In the genomic region with DNA sequence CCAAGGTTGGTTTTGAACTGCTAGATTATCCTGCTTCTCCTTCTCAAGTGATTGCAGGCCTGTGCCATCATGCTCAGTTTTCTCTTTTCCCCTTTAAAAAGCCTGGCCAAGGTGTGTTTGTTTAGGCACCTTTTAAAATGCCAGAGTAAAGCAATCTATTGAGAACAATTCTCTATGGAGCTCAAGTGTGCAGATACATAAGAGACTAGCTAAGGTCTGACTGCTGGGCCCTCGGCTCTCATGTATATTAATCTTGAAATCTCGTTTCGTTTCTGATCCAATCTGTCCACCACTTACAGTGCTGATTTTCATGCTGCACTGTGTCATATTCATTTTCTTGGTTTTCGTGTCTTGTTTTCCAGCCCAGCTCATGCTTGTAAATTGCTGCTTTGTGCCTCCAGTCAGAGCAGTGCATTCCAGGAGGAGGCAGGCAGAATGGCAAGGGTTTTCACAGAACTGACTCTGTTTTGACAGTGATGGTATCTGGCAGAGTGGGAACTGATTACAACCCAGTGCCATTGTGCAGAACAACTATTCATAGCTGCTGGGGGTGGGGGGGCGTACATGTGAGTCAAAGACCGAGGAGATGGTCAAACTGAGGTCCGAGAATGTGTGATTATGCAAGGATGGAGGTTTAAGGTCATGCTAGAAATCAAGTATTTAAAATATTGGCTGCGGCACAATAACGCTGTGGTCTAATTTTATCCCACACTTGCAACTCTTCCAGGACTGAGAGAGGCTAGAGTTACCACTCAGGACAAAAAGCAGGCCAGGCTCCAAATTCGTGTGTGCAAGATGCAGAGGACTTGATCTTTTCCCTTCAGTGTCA, we compare ENCODE assay signal across 8 mouse cellular contexts.
DNase-seq lines count a peak whose midpoint lies in the region; ATAC-seq and TF ChIP-seq lines count a peak whose summit lies in the region.

No protein-coding gene starts in this region.

- 0 out of 2 replicates have a peak, but pooled peaks have one; percentile 40 for ATAC-seq in midbrain, embryonic 13.5 days
- no peak for ATAC-seq in hindbrain, embryonic 16.5 days
- ATAC-seq in midbrain, postnatal 0 days (ENCODE audit: low FRiP score): peak; percentile 58
- ATAC-seq in megakaryocyte, adult 5-6 weeks (ENCODE audit: poor library complexity, severe bottlenecking): no peak

- no peaks in the 10 kb centered on the region for H3K27me3 ChIP-seq in midbrain, embryonic 13.5 days
- H3K27me3 ChIP-seq in midbrain, embryonic 10.5 days (ENCODE audit: low read depth, poor library complexity, severe bottlenecking): peaks cover 64% of the 10 kb centered on the region
- H3K27me3 ChIP-seq in hindbrain, embryonic 16.5 days (replicated peaks; ENCODE audit: control insufficient read depth, insufficient read depth, low read length): no peaks in the 10 kb centered on the region
- no peaks in the 10 kb centered on the region for H3K27me3 ChIP-seq in midbrain, postnatal 0 days (ENCODE audit: insufficient read depth, low read length)

- peak overlapping the region; percentile 48 for H3K27ac ChIP-seq in midbrain, embryonic 13.5 days
- H3K27ac ChIP-seq in midbrain, embryonic 10.5 days (replicated peaks): no peak overlapping the region
- peak overlapping the region; percentile 2; the same call in 1 of the 2 replicates for H3K27ac ChIP-seq in hindbrain, embryonic 16.5 days (ENCODE audit: low read depth, low read length)
- peak overlapping the region; percentile 13; the same call in 1 of the 2 replicates for H3K27ac ChIP-seq in midbrain, postnatal 0 days (ENCODE audit: low read depth, low read length)

- H3K4me3 ChIP-seq in midbrain, embryonic 13.5 days (replicated peaks): no peak overlapping the region
- H3K4me3 ChIP-seq in midbrain, embryonic 10.5 days: no peak overlapping the region
- H3K4me3 ChIP-seq in hindbrain, embryonic 16.5 days (ENCODE audit: low read length): no peak overlapping the region
- no peak overlapping the region for H3K4me3 ChIP-seq in midbrain, postnatal 0 days (ENCODE audit: low read depth, low read length)

- no peaks in the 10 kb centered on the region for H3K4me1 ChIP-seq in midbrain, embryonic 13.5 days (replicated peaks)
- H3K4me1 ChIP-seq in midbrain, embryonic 10.5 days: peaks cover 13% of the 10 kb centered on the region
- H3K4me1 ChIP-seq in hindbrain, embryonic 16.5 days (ENCODE audit: control insufficient read depth, insufficient read depth, low read depth, low read length): no peaks in the 10 kb centered on the region
- no peaks in the 10 kb centered on the region for H3K4me1 ChIP-seq in midbrain, postnatal 0 days (ENCODE audit: insufficient read depth, low read length)

- DNase-seq in midbrain, embryonic 10.5 days (ENCODE audit: low spot score): no peak
- peak; percentile 4 to 27 for DNase-seq in frontal cortex, adult 2 months (ENCODE audit: extremely low spot score in 1 of 2, low spot score in 1 of 2)
- peak; percentile 54 for DNase-seq in midbrain, postnatal 0 days (ENCODE audit: low spot score)
- no peak for DNase-seq in kidney, adult 11 months
- no peak for DNase-seq in spleen, postnatal 10 days (ENCODE audit: low spot score in 2 of 2)

- no peak overlapping the region for H3K4me2 ChIP-seq in midbrain, embryonic 13.5 days (replicated peaks)
- H3K4me2 ChIP-seq in hindbrain, embryonic 16.5 days (ENCODE audit: low read length): no peak overlapping the region
- no peak overlapping the region for H3K4me2 ChIP-seq in midbrain, postnatal 0 days (ENCODE audit: low read depth, low read length, poor library complexity, severe bottlenecking)

- 41% methylated on average over 10 of the region's 10 CpGs for WGBS in midbrain, embryonic 13.5 days
- 71% methylated on average over 10 of the region's 10 CpGs for WGBS in midbrain, embryonic 10.5 days
- 47% methylated on average over 10 of the region's 10 CpGs for WGBS in hindbrain, embryonic 16.5 days
- 33% methylated on average over 10 of the region's 10 CpGs for WGBS in midbrain, postnatal 0 days

- H3K36me3 ChIP-seq in midbrain, embryonic 13.5 days: no peaks in the 10 kb centered on the region
- H3K36me3 ChIP-seq in midbrain, embryonic 10.5 days: no peaks in the 10 kb centered on the region
- H3K36me3 ChIP-seq in hindbrain, embryonic 16.5 days (ENCODE audit: control insufficient read depth, insufficient read depth, low read length): no peaks in the 10 kb centered on the region
- no peaks in the 10 kb centered on the region for H3K36me3 ChIP-seq in midbrain, postnatal 0 days (ENCODE audit: insufficient read depth, low read length)

- no peak for TF ChIP-seq CTCF in midbrain, postnatal 0 days (IDR thresholded peaks at IDR 0.05)

- H3K9me3 ChIP-seq in midbrain, embryonic 13.5 days: no peaks in the 10 kb centered on the region
- H3K9me3 ChIP-seq in midbrain, embryonic 10.5 days (replicated peaks): peaks cover 14% of the 10 kb centered on the region; the same call in 1 of the 2 replicates
- peaks cover 6% of the 10 kb centered on the region; the same call in 1 of the 2 replicates for H3K9me3 ChIP-seq in hindbrain, embryonic 16.5 days (ENCODE audit: control insufficient read depth, low read length)
- no peaks in the 10 kb centered on the region for H3K9me3 ChIP-seq in midbrain, postnatal 0 days (ENCODE audit: low read length)

- no peak overlapping the region for H3K9ac ChIP-seq in midbrain, embryonic 13.5 days (replicated peaks)
- no peak overlapping the region for H3K9ac ChIP-seq in hindbrain, embryonic 16.5 days (ENCODE audit: low read depth, low read length)
- no peak overlapping the region for H3K9ac ChIP-seq in midbrain, postnatal 0 days (replicated peaks; ENCODE audit: low read length, poor library complexity, severe bottlenecking)

Comparison
In these comparisons a context has a peak if more than half of its experiments do, and no peak if none do; other contexts are left out.
1. DNase-seq: peak in frontal cortex, adult 2 months (2 of 2) and midbrain, postnatal 0 days (single experiment); none in midbrain, embryonic 10.5 days (single experiment), kidney, adult 11 months (single experiment) and spleen, postnatal 10 days (0 of 2).
2. ATAC-seq: peak in midbrain, embryonic 13.5 days (single experiment) and midbrain, postnatal 0 days (single experiment); none in hindbrain, embryonic 16.5 days (single experiment) and megakaryocyte, adult 5-6 weeks (single experiment).